Mouse (Mus musculus): ENCODE results near the gene Igf1r. TPM values are rescaled to one million over a fixed set of nuclear protein-coding genes. Genes with fewer than 3 reads are reported as not detected.
"Not testable (repeated sequence)": the region's sequence is repeated elsewhere in the genome, so short reads cannot be mapped to it uniquely, and the experiment has no call there.

Igf1r gene
- polyA plus RNA-seq, 1 experiment from 2014 or later = 16.1 TPM

DNA sequence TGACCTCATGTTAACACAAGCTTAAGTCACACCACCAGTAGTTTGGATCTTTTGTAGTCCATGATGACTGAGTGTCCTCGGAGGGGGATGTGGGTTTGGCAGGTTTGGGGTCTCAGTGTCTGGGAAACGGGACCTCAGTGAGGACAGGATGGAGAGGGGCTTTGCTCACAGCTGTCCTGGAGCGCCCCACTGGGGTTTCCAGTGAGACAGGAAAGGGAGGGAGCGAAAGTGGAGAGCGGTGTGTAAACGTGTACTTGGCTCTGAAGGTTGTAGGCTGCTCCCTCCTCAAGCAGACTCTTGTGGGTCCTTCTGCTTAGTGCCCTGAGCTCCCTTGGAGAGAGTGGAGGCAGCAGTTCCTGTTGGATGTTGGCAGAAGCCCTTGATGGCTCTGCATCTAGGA lies 326.3 kb downstream of the Igf1r start:
- Histone ChIP-seq H3K9me3 (no peaks in the 10 kb centered on the region), H3K4me3 (replicated peaks) (no peak overlapping the region), H3K9ac (no peak overlapping the region), H3K4me2 (no peak overlapping the region), H3K36me3 (no peaks in the 10 kb centered on the region), H3K4me1 (peaks cover 8% of the 10 kb centered on the region), H3K27ac (no peak overlapping the region), H3K27me3 (replicated peaks) (0 out of 2 replicates have a peak, but pooled peaks cover 3% of the 10 kb centered on the region)
- 68% methylated on average over 6 of the region's 6 CpGs for WGBS
- ATAC-seq (ENCODE audit: insufficient read depth, low FRiP score, low read depth) = no peak

DNA sequence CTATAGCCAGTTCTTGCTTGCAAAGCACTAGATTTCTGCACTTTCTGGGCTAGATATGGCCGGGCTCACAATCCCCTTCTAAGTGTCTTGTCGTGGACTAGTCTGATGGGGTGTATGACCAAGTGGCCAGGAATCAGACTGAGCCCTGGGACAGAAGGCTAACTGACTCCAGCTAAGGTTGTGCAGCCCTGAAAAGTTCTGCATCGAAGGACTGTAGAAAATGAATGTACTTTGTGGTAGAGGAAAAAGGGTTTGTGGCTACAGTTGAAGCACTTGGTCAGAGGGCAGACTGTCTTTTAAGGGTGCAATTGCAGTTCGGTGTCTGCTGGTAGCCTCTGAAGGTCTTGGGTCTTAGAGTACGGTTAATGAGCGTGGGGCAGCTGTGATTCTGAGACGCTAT lies 326.9 kb downstream of the Igf1r start:
- no peak overlapping the region for H3K4me2 ChIP-seq
- ATAC-seq (ENCODE audit: insufficient read depth, low FRiP score, low read depth) = no peak
- no peak overlapping the region for H3K27ac ChIP-seq
- no peaks in the 10 kb centered on the region for H3K36me3 ChIP-seq
- H3K9ac ChIP-seq = no peak overlapping the region
- WGBS = 84% methylated on average over 7 of the region's 7 CpGs
- no peaks in the 10 kb centered on the region for H3K9me3 ChIP-seq
- H3K27me3 ChIP-seq (replicated peaks) = 0 out of 2 replicates have a peak, but pooled peaks cover 3% of the 10 kb centered on the region
- peaks cover 8% of the 10 kb centered on the region for H3K4me1 ChIP-seq
- no peak overlapping the region for H3K4me3 ChIP-seq (replicated peaks)

DNA sequence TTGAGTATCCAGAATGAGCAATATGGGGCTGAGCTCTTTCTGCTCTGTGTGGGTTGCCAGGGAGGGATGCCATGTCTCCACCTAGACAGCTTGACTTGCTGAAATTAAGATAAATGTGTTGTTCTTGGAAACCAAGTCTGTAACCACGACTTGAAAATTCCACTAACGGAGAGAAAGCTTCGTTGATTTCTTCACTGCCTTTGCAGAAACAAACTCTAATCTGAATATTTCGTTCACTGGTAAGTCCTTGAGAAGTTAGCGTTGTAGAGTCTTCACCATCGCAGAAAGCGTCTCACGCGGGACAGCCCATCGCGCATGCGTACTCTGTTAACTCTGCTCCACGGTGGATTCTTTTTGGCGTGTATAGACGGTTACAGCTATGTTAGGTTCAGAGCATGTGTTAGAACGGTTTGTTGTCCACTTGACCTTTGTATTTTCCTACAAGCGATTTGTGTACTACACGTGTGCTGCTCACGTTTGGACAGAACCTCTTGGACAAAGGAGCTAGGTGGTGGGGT lies 327.8 kb downstream of the Igf1r start:
- no peak for ATAC-seq (ENCODE audit: insufficient read depth, low FRiP score, low read depth)
- 87% methylated on average over 19 of the region's 19 CpGs for WGBS

DNA sequence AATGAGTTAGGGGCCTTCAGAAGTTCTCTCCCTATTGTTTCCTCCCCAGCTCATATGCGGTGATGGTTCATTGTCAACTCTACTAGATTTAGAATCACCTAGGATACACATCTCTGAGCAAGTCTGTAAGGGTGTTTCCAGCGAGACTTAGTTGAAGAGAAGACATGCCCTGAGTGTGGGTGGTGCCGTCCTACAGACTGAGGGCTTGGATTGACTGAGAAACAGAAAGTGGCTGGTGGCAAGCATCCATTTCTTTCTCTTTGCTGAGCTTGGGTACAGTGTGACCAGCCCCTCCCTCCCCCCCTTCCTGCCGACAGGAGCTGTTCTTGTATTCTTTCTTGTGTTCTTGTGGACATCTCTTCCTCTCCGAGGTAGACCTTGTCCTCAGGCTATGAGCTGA lies 328.7 kb downstream of the Igf1r start:
- Histone ChIP-seq H3K9me3 (no peaks in the 10 kb centered on the region), H3K4me3 (replicated peaks) (no peak overlapping the region), H3K4me1 (peaks cover 3% of the 10 kb centered on the region), H3K27me3 (replicated peaks) (no peaks in the 10 kb centered on the region), H3K27ac (no peak overlapping the region), H3K4me2 (no peak overlapping the region), H3K36me3 (no peaks in the 10 kb centered on the region), H3K9ac (no peak overlapping the region)
- WGBS = 77% methylated on average over 5 of the region's 5 CpGs
- no peak for ATAC-seq (ENCODE audit: insufficient read depth, low FRiP score, low read depth)

More for the DNA sequence above, 327.8 kb downstream of the Igf1r start:
- Histone ChIP-seq H3K4me1 (peaks cover 8% of the 10 kb centered on the region), H3K9ac (no peak overlapping the region), H3K27ac (no peak overlapping the region), H3K36me3 (no peaks in the 10 kb centered on the region), H3K4me3 (replicated peaks) (no peak overlapping the region), H3K4me2 (no peak overlapping the region), H3K9me3 (no peaks in the 10 kb centered on the region), H3K27me3 (replicated peaks) (no peaks in the 10 kb centered on the region)

DNA sequence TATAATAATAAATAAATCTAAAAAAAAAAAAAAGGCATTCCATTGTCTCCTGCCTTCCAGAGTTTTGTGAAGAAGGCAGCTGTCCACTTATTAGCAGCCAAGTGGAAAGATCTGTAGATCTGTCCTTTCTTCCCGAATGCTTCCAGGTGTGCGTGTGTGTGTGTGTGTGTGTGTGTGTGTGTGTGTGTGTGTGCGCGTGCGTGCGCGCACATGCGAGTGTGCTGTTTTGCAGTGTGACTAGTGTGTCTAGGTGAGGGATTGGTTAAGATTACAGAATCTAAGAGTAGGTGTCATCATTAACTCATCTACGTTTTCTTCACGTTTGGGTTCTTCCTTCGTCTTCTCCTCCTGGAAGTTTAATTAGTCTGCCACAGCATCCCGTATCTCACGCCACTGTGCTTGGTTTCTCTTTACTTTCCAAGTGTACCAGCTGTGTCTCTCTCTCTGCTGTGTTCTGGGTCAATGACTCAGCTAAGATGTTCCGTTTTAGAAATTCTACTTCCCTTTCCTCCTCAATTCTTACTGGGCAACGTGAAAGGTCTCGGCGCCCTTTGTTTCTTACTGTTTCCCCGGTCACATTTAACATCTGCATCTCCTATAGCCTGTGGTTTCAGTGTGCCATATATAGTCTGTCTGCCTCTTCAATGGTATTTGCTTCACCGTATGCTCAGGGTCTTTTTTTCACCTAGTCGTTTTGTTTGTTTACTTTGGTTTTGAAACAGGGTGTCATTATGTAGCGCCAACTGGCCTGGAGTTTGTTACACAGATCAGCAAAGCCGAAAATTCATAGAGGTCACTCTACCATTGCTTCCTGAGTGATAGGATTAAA lies 329.9 kb downstream of the Igf1r start:
- Histone ChIP-seq H3K27me3 (replicated peaks) (no peaks in the 10 kb centered on the region), H3K4me3 (replicated peaks) (no peak overlapping the region), H3K4me1 (0 out of 2 replicates have a peak, but pooled peaks cover 2% of the 10 kb centered on the region), H3K4me2 (no peak overlapping the region), H3K9ac (no peak overlapping the region), H3K36me3 (no peaks in the 10 kb centered on the region), H3K9me3 (no peaks in the 10 kb centered on the region), H3K27ac (no peak overlapping the region)
- WGBS = 76% methylated on average over 22 of the region's 22 CpGs
- ATAC-seq (ENCODE audit: insufficient read depth, low FRiP score, low read depth) = no peak

DNA sequence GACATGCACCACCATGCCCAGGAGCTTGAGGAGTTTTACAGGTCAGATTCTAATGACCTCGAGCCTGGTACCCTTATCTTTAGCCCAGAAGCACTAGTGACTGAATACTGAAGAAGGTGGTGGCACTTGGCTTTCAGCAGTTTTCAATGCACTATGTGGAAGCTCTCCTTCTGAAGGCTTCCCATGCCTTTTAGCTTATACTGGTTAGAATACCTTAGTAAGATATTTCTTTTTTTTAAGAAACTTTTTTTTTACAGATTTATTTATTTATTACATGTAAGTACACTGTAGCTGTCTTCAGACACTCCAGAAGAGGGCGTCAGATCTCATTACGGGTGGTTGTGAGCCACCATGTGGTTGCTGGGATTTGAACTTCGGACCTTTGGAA lies 330.5 kb downstream of the Igf1r start:
- H3K27me3 ChIP-seq (replicated peaks); H3K9me3 ChIP-seq; H3K9ac ChIP-seq; H3K4me3 ChIP-seq (replicated peaks); H3K36me3 ChIP-seq; H3K4me2 ChIP-seq; H3K4me1 ChIP-seq; ATAC-seq (ENCODE audit: insufficient read depth, low FRiP score, low read depth); H3K27ac ChIP-seq: not testable (repeated sequence)
- WGBS = 79% methylated on average over 4 of the region's 4 CpGs

Other genes starting within 250 kb of the Igf1r start
- gene Synm, start 193.1 kb upstream of the Igf1r start, polyA plus RNA-seq (2015; fragmentation: Nextera tagmentation; extraction: Ambion mirVana) = 7.1 and 7.8 TPM in 2 replicates

Data from stomach, embryonic 15.5 days (tissue).